Mouse (Mus musculus) thymus, adult 2 months (tissue): Measurements from ENCODE around the gene Amd1. TPM values are rescaled to one million over a fixed set of nuclear protein-coding genes. Genes with fewer than 3 reads are reported as not detected.
"Not testable (repeated sequence)": the region's sequence is repeated elsewhere in the genome, so short reads cannot be mapped to it uniquely, and the experiment has no call there.

Experiments
- DNase-seq: peaks from one replicate; pipeline ENCODE4 v3.0.0; 2021
- H3K27ac ChIP-seq: fragments of 200-500 bp; 2 replicates; pipeline ENCODE4 v1.5.1; 2012; ENCODE audit warnings: low read length, control low read depth; ENCODE audit not compliant: control insufficient read depth, insufficient read depth
- H3K27me3 ChIP-seq: fragments of 200-500 bp; 2 replicates; pipeline ENCODE4 v1.6.1; 2012; ENCODE audit warnings: mild to moderate bottlenecking, low read length, moderate library complexity, mixed read lengths; ENCODE audit not compliant: control insufficient read depth, insufficient read depth
- H3K36me3 ChIP-seq: fragments of 200-500 bp; 2 replicates; pipeline ENCODE4 v1.6.1; 2012; ENCODE audit warnings: mild to moderate bottlenecking, low read length, moderate library complexity; ENCODE audit not compliant: control insufficient read depth, insufficient read depth
- H3K4me1 ChIP-seq: fragments of 200-500 bp; replicated peaks from 2 replicates; pipeline ENCODE4 v1.6.1; 2012; ENCODE audit warnings: low read length; ENCODE audit not compliant: control insufficient read depth, insufficient read depth
- H3K4me3 ChIP-seq: fragments of 200-500 bp; 2 replicates; pipeline ENCODE4 v1.5.1; 2012; ENCODE audit warnings: mild to moderate bottlenecking, low read length, control low read depth, moderate library complexity; ENCODE audit not compliant: control insufficient read depth, insufficient read depth
- CTCF ChIP-seq: fragments of 200-500 bp; IDR thresholded peaks from 2 replicates; pipeline ENCODE4 v1.5.1; 2012; ENCODE audit warnings: mild to moderate bottlenecking, control low read depth, low read length, moderate library complexity, borderline replicate concordance; ENCODE audit not compliant: control insufficient read depth, poor library complexity, insufficient read depth; ENCODE audit errors: extremely low read depth
- POLR2A ChIP-seq: fragments of 200-500 bp; IDR thresholded peaks from 2 replicates; pipeline ENCODE4 v1.6.1; 2012; ENCODE audit warnings: mild to moderate bottlenecking, low read length, control low read depth, moderate library complexity; ENCODE audit not compliant: control insufficient read depth, poor library complexity, insufficient read depth; ENCODE audit errors: extremely low read depth
- WGBS: fragments of 180-500 bp; shearing (Covaris S2); methylation state at CpG from one replicate; pipeline ENCODE4 v1.1.7; 2018; 5-methylcytosine and 5-hydroxymethylcytosine counted together
- polyA plus RNA-seq: library from polyadenylated mRNA; depleted of rRNA; stranded (reverse); fragments of >200 nt; gene quantifications from 2 replicates; pipeline ENCODE4 v1.2.3, GENCODE M21; 2012

Gene Amd1
- polyA plus RNA-seq, 1 experiment, result 11.4 TPM

GRCm38 (mm10) chr10:40320306-40320705 lies 18.3 kb upstream of the Amd1 start:
- Histone ChIP-seq H3K27ac (no peak overlapping the region), H3K27me3 (no peaks in the 10 kb centered on the region), H3K4me1 (no peaks in the 10 kb centered on the region), H3K36me3 (no peaks in the 10 kb centered on the region), H3K4me3 (no peak overlapping the region)
- TF ChIP-seq CTCF, result no peak
- no peak for TF ChIP-seq POLR2A
- DNase-seq, result no peak
- WGBS, result 97% methylated on average over 10 of the region's 10 CpGs

GRCm38 (mm10) chr10:40316841-40317585 lies 15.0 kb upstream of the Amd1 start:
- no peak for TF ChIP-seq POLR2A
- no peak for TF ChIP-seq CTCF
- Histone ChIP-seq H3K27me3 (no peaks in the 10 kb centered on the region), H3K4me1 (no peaks in the 10 kb centered on the region), H3K4me3 (no peak overlapping the region), H3K27ac (no peak overlapping the region), H3K36me3 (no peaks in the 10 kb centered on the region)
- no peak for DNase-seq
- 90% methylated on average over 7 of the region's 7 CpGs for WGBS

- no peak for TF ChIP-seq POLR2A
- TF ChIP-seq CTCF, result no peak
- Histone ChIP-seq H3K27ac (no peak overlapping the region), H3K4me1 (no peaks in the 10 kb centered on the region; the same call in 1 of the 2 replicates), H3K27me3 (no peaks in the 10 kb centered on the region), H3K4me3 (no peak overlapping the region), H3K36me3 (no peaks in the 10 kb centered on the region)
- no peak for DNase-seq
- WGBS, result 91% methylated on average over 4 of the region's 4 CpGs
These were observed 10.8 kb upstream of the Amd1 start for GRCm38 (mm10) chr10:40312781-40313180.

GRCm38 (mm10) chr10:40309884-40310635 lies 8.1 kb upstream of the Amd1 start:
- Histone ChIP-seq H3K4me3 (no peak overlapping the region), H3K27ac (no peak overlapping the region), H3K36me3 (no peaks in the 10 kb centered on the region), H3K27me3 (no peaks in the 10 kb centered on the region), H3K4me1 (no peaks in the 10 kb centered on the region; the same call in 1 of the 2 replicates)
- DNase-seq, result peak; percentile 9
- TF ChIP-seq CTCF (no peak), POLR2A (no peak)
- WGBS, result 66% methylated on average over 6 of the region's 6 CpGs

- Histone ChIP-seq H3K4me3 (no peak overlapping the region), H3K27ac (no peak overlapping the region), H3K27me3 (no peaks in the 10 kb centered on the region; the same call in 1 of the 2 replicates), H3K36me3 (no peaks in the 10 kb centered on the region), H3K4me1 (no peaks in the 10 kb centered on the region; the same call in 1 of the 2 replicates)
- 90% methylated on average over 4 of the region's 4 CpGs for WGBS
- DNase-seq, result no peak
- TF ChIP-seq POLR2A, result no peak
- no peak for TF ChIP-seq CTCF
These were observed 6.0 kb upstream of the Amd1 start for GRCm38 (mm10) chr10:40307826-40308583.

GRCm38 (mm10) chr10:40305989-40306388 lies 4.0 kb upstream of the Amd1 start:
- no peak for TF ChIP-seq POLR2A
- TF ChIP-seq CTCF, result no peak
- Histone ChIP-seq H3K36me3 (no peaks in the 10 kb centered on the region), H3K27me3 (no peaks in the 10 kb centered on the region; the same call in 1 of the 2 replicates), H3K4me3 (no peak overlapping the region), H3K4me1 (peaks cover 2% of the 10 kb centered on the region; the same call in 1 of the 2 replicates), H3K27ac (no peak overlapping the region)
- DNase-seq, result no peak
- WGBS, result 86% methylated on average over 1 of the region's 1 CpGs

- Histone ChIP-seq H3K4me1 (peaks cover 13% of the 10 kb centered on the region; the same call in 1 of the 2 replicates), H3K4me3 (peak overlapping the region; percentile 74)
- WGBS, result under 1% methylated on average over 81 of the region's 91 CpGs
- H3K27ac ChIP-seq, H3K27me3 ChIP-seq, H3K36me3 ChIP-seq: not testable (repeated sequence)
- DNase-seq, result peak; percentile 58
These were observed 558 bp downstream of the Amd1 start for GRCm38 (mm10) chr10:40301181-40302075.
